Mouse (Mus musculus) hindlimb bud, embryonic 11.5 days (tissue): ENCODE results near the gene Hhipl1.

Experiments
- DNase-seq: peaks from one replicate; pipeline ENCODE4 v3.0.0-alpha.2; 2012; ENCODE audit warnings: low read depth, low spot score; ENCODE audit errors: extremely low spot score

Gene Hhipl1

GRCm38 (mm10) chr12:108305812-108306794 is at the start of gene Hhipl1:
Gene Hhipl1 (plus strand): TSS chr12:108306270.
- DNase-seq, result no peak

GRCm38 (mm10) chr12:108256734-108257133 is 49.3 kb upstream of the Hhipl1 start:
- no peak for DNase-seq

GRCm38 (mm10) chr12:108259322-108260049 is 46.6 kb upstream of the Hhipl1 start:
- no peak for DNase-seq

GRCm38 (mm10) chr12:108260950-108261349 is 45.1 kb upstream of the Hhipl1 start:
- no peak for DNase-seq

- no peak for DNase-seq
Observed at GRCm38 (mm10) chr12:108264918-108265317, 41.2 kb upstream of the Hhipl1 start.

GRCm38 (mm10) chr12:108265831-108266619 is 40.0 kb upstream of the Hhipl1 start:
- DNase-seq, result no peak

GRCm38 (mm10) chr12:108267653-108268052 is 38.4 kb upstream of the Hhipl1 start:
- DNase-seq, result no peak

GRCm38 (mm10) chr12:108268970-108269369 is 37.1 kb upstream of the Hhipl1 start:
- no peak for DNase-seq

- no peak for DNase-seq
Observed at GRCm38 (mm10) chr12:108269699-108270098, 36.4 kb upstream of the Hhipl1 start.

- no peak for DNase-seq
Observed at GRCm38 (mm10) chr12:108270240-108270919, 35.7 kb upstream of the Hhipl1 start.

GRCm38 (mm10) chr12:108271351-108272142 is 34.5 kb upstream of the Hhipl1 start:
- no peak for DNase-seq

GRCm38 (mm10) chr12:108272143-108272635 is 33.9 kb upstream of the Hhipl1 start:
- no peak for DNase-seq

- DNase-seq, result no peak
Observed at GRCm38 (mm10) chr12:108273466-108274312, 32.4 kb upstream of the Hhipl1 start.

- no peak for DNase-seq
Observed at GRCm38 (mm10) chr12:108274313-108274595, 31.8 kb upstream of the Hhipl1 start.

- no peak for DNase-seq
Observed at GRCm38 (mm10) chr12:108274661-108275507, 31.2 kb upstream of the Hhipl1 start, which contains the start of gene Ccdc85c. Gene Ccdc85c (minus strand): TSS chr12:108275425.

GRCm38 (mm10) chr12:108275508-108275890 is 30.6 kb upstream of the Hhipl1 start:
- DNase-seq, result peak; percentile 70

GRCm38 (mm10) chr12:108275920-108276822 is 29.9 kb upstream of the Hhipl1 start:
- no peak for DNase-seq
